Mouse (Mus musculus) liver, embryonic 14.5 days (tissue): ENCODE data around the gene Ric1. TPM values are rescaled to one million over a fixed set of nuclear protein-coding genes. Genes with fewer than 3 reads are reported as not detected.
A peak's percentile ranks its signal among the peaks of the same experiment; 100 is the strongest.

Experiments used
- ATAC-seq: fragments of 200-750 bp; cut with Nextera tagmentation; 2 replicates; pipeline ENCODE4 v1.8.0; 2017; ENCODE audit warnings: moderate number of reproducible peaks, mild to moderate bottlenecking, moderate library complexity; ENCODE audit not compliant: insufficient read depth
- DNase-seq, 3 experiments: peaks; one replicate each; pipeline ENCODE4 v3.0.0-alpha.2; 2012 to 2013; ENCODE audit warnings: low read depth in 3 of 3, low spot score in 3 of 3
- H3K27ac ChIP-seq: fragments of 300-500 bp; sonication (generic); 2 replicates; pipeline ENCODE4 v1.5.1; 2014; ENCODE audit warnings: moderate library complexity, mild to moderate bottlenecking, control low read depth, inconsistent platforms
- H3K27me3 ChIP-seq: fragments of 300-500 bp; sonication (generic); 2 replicates; pipeline ENCODE4 v1.6.1; 2014; ENCODE audit warnings: mild to moderate bottlenecking, low read length, moderate library complexity; ENCODE audit not compliant: control insufficient read depth, insufficient read depth
- H3K36me3 ChIP-seq: fragments of 300-500 bp; sonication (generic); replicated peaks from 2 replicates; pipeline ENCODE4 v1.6.1; 2014; ENCODE audit warnings: low read depth; ENCODE audit not compliant: control insufficient read depth, insufficient read depth
- H3K4me1 ChIP-seq, 2 experiments: fragments of 200-500 bp in 1 of 2; fragments of 300-500 bp in 1 of 2; sonication (generic) in 1 of 2; replicated peaks; 2 replicates each; pipeline ENCODE4 v1.6.1; 2012 to 2014; ENCODE audit warnings: antibody characterized with exemption in 1 of 2, inconsistent platforms in 1 of 2, low read length in 1 of 2; ENCODE audit not compliant: control insufficient read depth in 2 of 2, insufficient read depth in 2 of 2
- H3K4me2 ChIP-seq: fragments of 300-500 bp; sonication (generic); 2 replicates; pipeline ENCODE4 v1.6.1; 2014; ENCODE audit warnings: low read depth, mild to moderate bottlenecking, control low read depth, moderate library complexity
- H3K4me3 ChIP-seq, 2 experiments: fragments of 200-500 bp in 1 of 2; fragments of 300-500 bp in 1 of 2; sonication (generic) in 1 of 2; 2 replicates each; pipeline ENCODE4 v1.5.1; 2012 to 2014; ENCODE audit warnings: low read depth in 2 of 2, low read length in 2 of 2, mild to moderate bottlenecking in 2 of 2, control low read depth in 1 of 2, inconsistent platforms in 1 of 2, moderate library complexity in 1 of 2; ENCODE audit not compliant: insufficient read depth in 1 of 2
- H3K9ac ChIP-seq: fragments of 300-500 bp; sonication (generic); replicated peaks from 2 replicates; pipeline ENCODE4 v1.6.1; 2014; ENCODE audit warnings: mild to moderate bottlenecking, control low read depth, moderate library complexity
- H3K9me3 ChIP-seq: fragments of 300-500 bp; sonication (generic); 2 replicates; pipeline ENCODE4 v1.6.1; 2016; ENCODE audit warnings: low read length, mixed read lengths; ENCODE audit not compliant: control insufficient read depth
- CTCF ChIP-seq: IDR thresholded peaks from 2 replicates; pipeline ENCODE4 v1.5.1; 2016; ENCODE audit warnings: antibody characterized with exemption, low read depth, control low read depth
- EP300 ChIP-seq: IDR thresholded peaks from 2 replicates; pipeline ENCODE4 v1.6.1; 2016; ENCODE audit warnings: antibody characterized with exemption, low read depth
- WGBS: fragments of 180-500 bp; shearing (Covaris S2); extraction: QIAGEN DNeasy Blood & Tissue Kit; methylation state at CpG from one replicate; pipeline ENCODE4 v1.1.7; 2014; ENCODE audit not compliant: insufficient replicate concordance; 5-methylcytosine and 5-hydroxymethylcytosine counted together
- polyA plus RNA-seq, 2 experiments: library from polyadenylated mRNA; depleted of rRNA in 1 of 2; stranded (reverse) in 1 of 2; unstranded in 1 of 2; fragments of >200 nt; fragmentation: Nextera tagmentation in 1 of 2; extraction: Ambion mirVana in 1 of 2; gene quantifications; 2 replicates each; pipeline versions ENCODE4 v1.2.1 to v1.2.3; 2012 to 2014

The Ric1 gene
- polyA plus RNA-seq, 2 experiments: 2.9 to 3.1 TPM

DNA sequence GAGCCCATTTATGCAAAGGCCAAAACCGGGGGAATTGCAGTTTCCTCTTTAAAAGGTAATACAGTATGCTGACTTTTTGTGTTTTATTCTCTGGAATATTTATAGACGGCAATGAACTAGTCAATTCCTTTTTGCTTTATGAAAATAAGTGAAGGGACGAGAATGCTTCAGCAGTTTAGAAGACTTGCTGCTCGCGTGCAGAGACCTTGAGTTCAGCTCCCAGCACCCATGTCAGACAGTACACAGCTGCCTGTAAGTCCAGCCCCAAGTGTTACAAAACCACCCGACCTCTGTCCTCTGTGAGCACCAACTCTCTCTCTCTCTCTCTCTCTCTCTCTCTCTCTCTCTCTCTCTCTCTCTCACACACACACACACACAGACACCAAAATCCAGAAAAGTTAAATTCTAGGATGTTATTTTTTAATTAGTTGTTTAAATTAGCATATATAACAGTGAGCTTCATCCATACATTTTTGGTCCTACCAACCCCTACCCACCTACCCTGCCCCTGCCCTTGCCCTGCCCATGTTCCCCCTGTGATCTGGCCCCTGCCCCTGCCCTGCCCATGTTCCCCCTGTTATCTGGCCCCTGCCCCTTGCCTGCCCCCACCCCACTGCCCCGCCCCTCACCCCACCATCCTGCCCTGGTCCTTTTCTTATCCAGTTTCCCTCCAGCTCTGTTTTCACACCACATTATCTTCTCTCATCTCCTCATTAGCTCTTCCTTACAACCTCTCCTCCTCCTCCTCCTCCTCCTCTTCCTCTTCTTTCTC, 25.1 kb upstream of the Ric1 start:
- Histone ChIP-seq H3K27me3 (no peaks in the 10 kb centered on the region), H3K9ac (no peak overlapping the region), H3K9me3 (no peaks in the 10 kb centered on the region), H3K4me2 (no peak overlapping the region), H3K4me1 (peaks cover 14 to 22% of the 10 kb centered on the region in 2 experiments), H3K36me3 (no peaks in the 10 kb centered on the region), H3K4me3 (no peak overlapping the region), H3K27ac (no peak overlapping the region)
- peak in 1 of 3 experiments; percentile 35 for DNase-seq
- no peak for TF ChIP-seq CTCF
- TF ChIP-seq EP300: no peak
- 36% methylated on average over 7 of the region's 7 CpGs for WGBS
- ATAC-seq: peak; percentile 29

DNA sequence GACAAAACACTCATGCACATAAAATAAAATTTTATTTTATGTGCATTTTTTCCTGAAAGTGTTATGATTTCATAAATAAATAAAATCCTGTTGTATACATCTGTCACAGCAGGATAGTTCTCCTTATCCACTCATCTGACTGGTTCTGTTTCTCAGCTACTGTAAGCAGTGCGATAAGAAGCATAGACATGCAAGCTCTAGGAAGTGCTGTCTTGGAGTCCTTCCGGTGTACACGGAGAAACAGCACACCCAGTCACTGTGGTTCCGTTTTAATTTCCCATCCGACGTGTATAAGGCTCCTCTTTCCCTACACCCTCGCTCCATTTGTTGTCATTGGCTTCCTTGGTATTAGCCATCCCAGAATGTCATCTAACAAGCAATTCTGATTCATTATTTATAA, 24.2 kb upstream of the Ric1 start:
- peak overlapping the region; percentile 20 for H3K27ac ChIP-seq
- peak; percentile 67 for ATAC-seq
- no peak overlapping the region for H3K9ac ChIP-seq
- no peaks in the 10 kb centered on the region for H3K36me3 ChIP-seq
- H3K9me3 ChIP-seq: no peaks in the 10 kb centered on the region
- peaks cover 14 to 22% of the 10 kb centered on the region in 2 experiments for H3K4me1 ChIP-seq
- no peak overlapping the region for H3K4me3 ChIP-seq
- DNase-seq: peak in 2 of 3 experiments; percentile 41 to 42
- 22% methylated on average over 7 of the region's 7 CpGs for WGBS
- H3K27me3 ChIP-seq: no peaks in the 10 kb centered on the region
- no peak for TF ChIP-seq CTCF
- peak overlapping the region; percentile 22 for H3K4me2 ChIP-seq

DNA sequence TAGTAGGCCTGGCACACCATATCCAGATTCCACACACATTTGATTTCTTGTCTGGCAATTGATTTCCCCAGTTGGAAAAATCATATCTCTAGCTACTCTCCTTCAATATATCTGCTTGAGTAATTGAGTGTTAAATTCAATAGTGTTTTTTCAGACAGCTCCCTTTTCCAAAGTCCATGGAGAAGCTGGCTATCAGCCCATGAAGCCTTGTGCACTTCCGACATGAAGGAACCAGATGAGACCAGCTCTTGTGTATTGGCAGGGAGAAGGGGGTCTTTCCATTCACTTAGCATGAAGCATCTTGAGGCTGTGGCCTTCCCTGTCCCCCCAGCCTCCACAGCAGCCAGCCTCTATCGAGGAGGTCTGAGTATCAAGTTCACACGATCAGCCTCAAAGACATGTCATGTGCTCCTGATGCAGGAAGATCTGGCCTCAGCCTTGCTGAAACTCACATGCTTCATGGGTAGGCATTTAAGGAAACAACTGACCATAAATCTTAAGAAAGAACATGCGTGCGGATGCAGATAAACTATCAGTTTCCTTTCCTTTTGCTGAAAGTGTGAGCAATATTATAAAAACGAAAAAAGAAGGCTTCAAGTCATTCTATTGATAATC, 23.1 kb upstream of the Ric1 start:
- no peak overlapping the region for H3K4me3 ChIP-seq
- H3K4me2 ChIP-seq: no peak overlapping the region
- H3K27me3 ChIP-seq: no peaks in the 10 kb centered on the region
- DNase-seq: no peak
- H3K36me3 ChIP-seq: no peaks in the 10 kb centered on the region
- no peak for ATAC-seq
- no peak overlapping the region for H3K27ac ChIP-seq
- WGBS: 27% methylated on average over 6 of the region's 6 CpGs
- TF ChIP-seq EP300 (no peak), CTCF (no peak)
- H3K9me3 ChIP-seq: no peaks in the 10 kb centered on the region
- H3K9ac ChIP-seq: no peak overlapping the region
- H3K4me1 ChIP-seq: peaks cover 14 to 22% of the 10 kb centered on the region in 2 experiments

DNA sequence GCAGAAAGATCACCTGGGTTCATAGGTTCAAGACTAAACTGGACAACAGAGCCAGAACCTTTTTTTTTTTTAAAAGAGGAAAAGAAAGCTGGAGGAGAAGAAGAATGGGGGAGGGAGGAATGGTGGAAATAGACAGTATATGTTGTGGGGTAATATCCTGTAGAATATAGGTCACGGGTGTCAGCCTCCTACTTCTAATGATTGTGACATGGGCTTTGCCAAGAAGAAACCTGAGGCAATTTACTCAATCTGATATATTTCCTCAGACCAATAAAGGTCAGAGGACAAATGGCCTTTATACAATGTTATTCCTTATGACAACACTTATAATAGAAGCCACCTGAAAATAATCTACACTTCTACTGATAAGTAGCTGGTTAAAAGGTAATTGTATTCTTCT, 21.7 kb upstream of the Ric1 start:
- ATAC-seq: no peak

DNA sequence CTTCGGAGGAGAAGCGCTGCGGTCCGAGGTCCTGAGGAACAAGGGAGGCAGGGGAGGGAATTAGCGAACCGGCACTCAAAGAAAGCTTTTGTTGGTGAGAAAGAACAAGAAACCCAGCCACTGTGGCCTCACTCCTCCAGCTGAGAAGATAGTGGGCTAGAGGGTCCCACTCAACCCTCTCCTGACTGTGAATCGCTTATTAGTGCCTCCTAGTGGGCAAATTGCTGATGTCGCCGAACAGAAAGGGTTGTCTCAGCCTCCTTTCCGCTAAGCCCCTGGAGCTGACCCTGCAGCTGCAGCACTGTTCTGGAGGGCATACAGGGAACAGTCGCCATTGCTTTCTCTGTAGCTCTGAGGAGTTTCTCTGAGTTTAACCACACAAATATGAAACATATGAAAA, 21.0 kb upstream of the Ric1 start:
- no peaks in the 10 kb centered on the region for H3K9me3 ChIP-seq
- no peak overlapping the region for H3K27ac ChIP-seq
- 0 out of 2 replicates have a peak overlapping the region, but pooled peaks have one; percentile 14 for H3K9ac ChIP-seq
- peaks cover 14 to 22% of the 10 kb centered on the region in 2 experiments for H3K4me1 ChIP-seq
- 46% methylated on average over 11 of the region's 11 CpGs for WGBS
- peak; percentile 58; the same call in 1 of the 2 replicates for ATAC-seq
- peak overlapping the region; percentile 63 for H3K4me2 ChIP-seq
- TF ChIP-seq EP300 (no peak), CTCF (peak; percentile 71)
- no peaks in the 10 kb centered on the region for H3K36me3 ChIP-seq
- no peaks in the 10 kb centered on the region for H3K27me3 ChIP-seq
- peak overlapping the region; percentile 39 to 65 for H3K4me3 ChIP-seq
- DNase-seq: no peak

More for the DNA sequence above, 21.7 kb upstream of the Ric1 start:
- Histone ChIP-seq H3K4me3 (no peak overlapping the region), H3K4me2 (no peak overlapping the region), H3K27ac (no peak overlapping the region), H3K27me3 (no peaks in the 10 kb centered on the region), H3K4me1 (peaks cover 14 to 22% of the 10 kb centered on the region in 2 experiments), H3K9me3 (no peaks in the 10 kb centered on the region), H3K9ac (no peak overlapping the region), H3K36me3 (no peaks in the 10 kb centered on the region)
- TF ChIP-seq CTCF (no peak), EP300 (no peak)
- WGBS: 53% methylated on average over 1 of the region's 1 CpGs
- DNase-seq: no peak
